Mouse (Mus musculus) monocyte, adult 2 months (primary cell): Measurements from ENCODE around the gene Wipf1.

ENCODE experiments used
- DNase-seq, 2 experiments: peaks; one replicate each; pipeline ENCODE4 v3.0.0; 2022; ENCODE audit warnings: low spot score in 2 of 2, low read depth in 1 of 2

The Wipf1 gene

DNA sequence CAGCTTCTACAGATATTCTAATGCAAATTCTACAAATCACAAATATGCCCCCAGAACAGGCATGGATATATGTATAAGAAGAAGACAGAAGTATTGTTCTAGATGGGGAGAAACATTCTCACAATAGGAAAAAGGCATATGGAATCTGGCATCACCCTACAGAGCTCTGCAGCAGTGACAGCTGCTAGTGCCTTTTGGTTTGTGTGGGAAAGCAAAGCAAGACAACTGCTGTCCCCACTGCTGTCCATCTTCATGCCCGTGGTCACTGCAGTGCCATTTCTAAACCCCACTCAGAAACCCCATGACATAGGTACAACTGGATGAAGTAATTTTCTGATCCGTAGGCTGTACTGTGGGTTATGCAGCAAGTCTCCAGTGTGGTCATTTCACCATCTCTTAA lies 136.8 kb downstream of the Wipf1 start:
- no peak for DNase-seq

DNA sequence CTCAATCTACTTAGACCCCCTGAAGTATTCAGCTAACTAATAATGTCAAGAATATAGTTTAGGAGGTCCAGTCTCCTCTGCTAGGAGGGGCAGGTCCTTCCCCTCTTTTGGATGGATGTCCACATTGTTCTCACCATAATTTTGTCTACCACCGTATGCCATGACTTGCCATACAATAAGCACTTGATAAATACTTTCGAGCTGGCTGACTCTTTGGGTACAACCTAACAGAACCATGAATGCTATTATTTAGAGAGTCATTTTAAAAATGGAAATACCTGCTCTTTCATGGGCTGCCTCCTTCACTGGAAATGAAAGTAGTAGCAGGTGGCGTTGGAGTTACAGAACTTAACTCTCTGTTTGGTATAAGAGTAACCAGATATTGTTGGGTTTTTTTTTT lies 139.6 kb downstream of the Wipf1 start:
- DNase-seq, result no peak

GRCm38 (mm10) chr2:73387806-73388205 lies 141.7 kb downstream of the Wipf1 start:
- no peak for DNase-seq

DNA sequence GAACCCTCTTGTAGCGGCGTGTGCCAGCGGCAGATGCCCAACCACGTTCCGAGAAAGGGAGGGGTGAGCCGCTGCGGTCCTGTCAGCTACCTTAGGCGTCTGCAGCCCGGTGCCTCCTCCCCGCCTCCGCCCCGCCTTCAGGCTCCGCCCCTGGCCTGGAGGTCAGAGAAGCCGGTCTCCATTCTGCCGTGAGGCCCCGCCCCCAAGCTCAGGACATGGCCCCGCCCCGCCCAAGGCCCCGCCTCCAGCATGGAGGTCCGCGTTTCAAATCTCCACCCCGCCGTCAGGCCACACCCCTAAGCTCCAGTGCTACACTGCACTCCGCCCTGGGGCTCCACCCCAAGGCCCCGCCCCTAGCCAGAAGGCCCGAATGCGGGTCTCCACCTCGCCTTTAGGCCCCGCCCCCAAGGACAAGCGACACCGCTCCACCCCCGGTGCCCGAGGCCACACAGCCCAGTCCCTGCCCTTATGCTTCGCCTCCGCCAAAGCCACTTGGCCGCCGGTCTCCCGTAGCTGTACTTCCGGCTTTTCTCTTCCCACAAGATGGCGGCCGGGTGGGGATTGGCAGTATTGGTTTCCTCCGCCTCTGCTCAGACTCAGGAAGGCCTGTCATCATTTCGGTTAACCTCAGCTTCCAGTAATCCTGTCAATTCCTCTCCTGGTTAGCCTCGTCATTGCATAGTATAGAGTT lies 143.0 kb downstream of the Wipf1 start, which contains the start of gene Gpr155:
Gene Gpr155 (minus strand): TSS at position 217 of the 691 bp plus-strand sequence.
- DNase-seq, result peak; percentile 99 to 100

GRCm38 (mm10) chr2:73385641-73386355 lies 143.7 kb downstream of the Wipf1 start:
- DNase-seq, result no peak

DNA sequence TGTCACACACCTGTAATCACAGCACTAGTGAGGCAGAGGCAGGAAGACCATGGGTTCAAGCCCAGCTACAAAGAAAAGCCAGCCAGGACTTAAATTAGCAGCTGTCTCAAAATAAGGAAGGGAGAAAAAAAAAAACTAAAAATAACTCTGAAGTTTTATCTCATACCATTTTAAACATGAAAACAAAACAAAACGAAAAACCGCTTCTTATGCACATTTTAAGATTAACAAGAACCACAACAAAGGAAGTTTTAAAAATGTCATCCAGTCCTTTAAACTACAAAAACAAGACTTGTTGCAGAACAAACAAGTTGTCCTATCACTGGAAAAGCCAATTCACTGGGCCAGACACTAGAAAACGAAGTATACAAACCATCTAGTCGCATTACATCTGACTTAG lies 144.4 kb downstream of the Wipf1 start:
- DNase-seq, result no peak

DNA sequence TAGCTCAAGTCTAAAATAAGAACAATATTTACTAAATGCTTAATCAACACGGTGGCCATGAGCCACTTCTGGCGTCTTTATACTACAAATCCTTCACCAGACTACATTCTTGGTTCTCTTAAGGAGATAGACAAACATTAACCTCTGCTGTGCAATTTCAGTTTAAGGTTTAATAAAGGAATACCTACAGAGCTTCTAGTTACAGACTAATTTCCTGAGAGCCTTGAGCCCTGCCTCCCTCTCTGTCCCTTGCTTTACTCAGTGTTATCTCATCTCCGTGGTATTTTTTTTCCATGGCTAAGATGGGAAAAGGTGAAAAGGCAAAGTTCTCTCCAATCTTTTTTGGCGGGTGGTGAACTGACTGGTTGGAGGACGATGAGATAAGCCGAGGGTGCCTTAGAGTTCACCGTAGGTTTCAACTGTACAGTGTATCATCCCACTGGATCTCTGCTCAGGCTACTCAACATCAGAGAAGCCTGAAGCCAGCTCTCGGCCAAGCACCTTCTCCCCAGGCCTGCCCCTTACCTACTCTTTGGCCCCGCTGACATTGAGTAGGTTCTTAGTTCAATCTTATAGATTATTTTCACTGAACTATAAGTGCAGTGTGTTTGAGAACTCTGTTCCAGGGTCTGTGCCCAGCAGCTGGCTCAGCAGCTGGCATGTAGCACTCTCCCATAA lies 149.1 kb downstream of the Wipf1 start:
- no peak for DNase-seq

DNA sequence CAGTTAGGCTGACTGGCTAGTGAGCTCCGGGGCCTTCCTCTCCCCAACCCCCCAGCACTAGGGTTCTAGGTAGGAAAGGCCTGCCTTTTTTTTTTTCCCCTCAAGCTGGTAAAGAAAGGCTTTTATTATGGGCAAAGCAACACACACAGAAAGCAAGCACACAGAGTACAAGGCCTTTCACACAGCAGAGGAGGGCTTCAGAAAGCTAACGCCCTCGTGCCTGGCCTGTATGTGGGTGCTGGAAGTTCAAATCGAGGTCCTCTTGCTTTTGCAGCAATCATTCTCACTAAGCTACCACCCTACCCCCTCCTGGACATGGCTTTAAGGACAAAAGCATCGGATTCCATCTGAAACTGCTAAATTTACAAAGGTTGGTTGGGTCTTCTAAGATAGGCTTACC lies 149.9 kb downstream of the Wipf1 start:
- no peak for DNase-seq
